13 mouse cellular contexts compared by ENCODE assay signal in genomic region chr9:20639486-20639885, GRCm38 (mm10).
"Had no signal": no experiment of that assay in that cellular context is flagged by ENCODE, and none has a peak within 500 bp of the region (broad histone marks: within the 10 kb centered on the region; RNA-seq: fewer than 3 reads in every experiment).

No protein-coding gene starts in this region.

- H3K4me3 ChIP-seq: kidney, embryonic 15.5 days; limb, embryonic 13.5 days; midbrain, embryonic 15.5 days; neural tube, embryonic 13.5 days; stomach, embryonic 15.5 days had no signal

- ATAC-seq: lung, postnatal 0 days; midbrain, embryonic 15.5 days had no signal

- DNase-seq: kidney, adult 11 months; kidney, postnatal 14 days; left cerebral cortex, postnatal 4 days; lung, adult 18-20 months; lung, postnatal 36 days; retina, postnatal 1 day had no signal

- H3K27ac ChIP-seq: kidney, embryonic 15.5 days; limb, embryonic 13.5 days; liver, embryonic 14.5 days; midbrain, embryonic 15.5 days; neural tube, embryonic 13.5 days; stomach, embryonic 15.5 days had no signal

- H3K9me3 ChIP-seq: kidney, embryonic 15.5 days; limb, embryonic 13.5 days; midbrain, embryonic 15.5 days; neural tube, embryonic 13.5 days; stomach, embryonic 15.5 days had no signal

- H3K27me3 ChIP-seq: kidney, embryonic 15.5 days; limb, embryonic 13.5 days; midbrain, embryonic 15.5 days; neural tube, embryonic 13.5 days; stomach, embryonic 15.5 days had no signal
